Mouse (Mus musculus) yolk sac, embryonic 10.5 days (tissue): ENCODE measurements around the gene Tprn.
A peak's percentile ranks its signal among the peaks of the same experiment; 100 is the strongest.
"Not testable (repeated sequence)": the region's sequence is repeated elsewhere in the genome, so short reads cannot be mapped to it uniquely, and the experiment has no call there.

Experiments used
- DNase-seq: peaks from one replicate; pipeline ENCODE4 v3.0.0-alpha.2; 2017; ENCODE audit warnings: low spot score

Tprn gene

GRCm38 (mm10) chr2:25237522-25237921 is 24.9 kb upstream of the Tprn start:
- no peak for DNase-seq

GRCm38 (mm10) chr2:25238106-25238505 is 24.3 kb upstream of the Tprn start:
- no peak for DNase-seq

- DNase-seq, result no peak
These were observed 22.7 kb upstream of the Tprn start for GRCm38 (mm10) chr2:25239766-25240165.

GRCm38 (mm10) chr2:25240310-25240709 is 22.1 kb upstream of the Tprn start:
- no peak for DNase-seq

GRCm38 (mm10) chr2:25240723-25241437 is 21.5 kb upstream of the Tprn start:
- peak; percentile 89 for DNase-seq

- DNase-seq, result no peak
These were observed 21.0 kb upstream of the Tprn start for GRCm38 (mm10) chr2:25241438-25241775.

- DNase-seq, result no peak
These were observed 20.3 kb upstream of the Tprn start, which contains the start of the genes Rnf208 and Cysrt1 for GRCm38 (mm10) chr2:25242101-25242506. TSS of gene Rnf208 (plus strand) at chr2:25242255. TSS of gene Cysrt1 (minus strand) at chr2:25242452.

- DNase-seq, result no peak
These were observed 19.1 kb upstream of the Tprn start for GRCm38 (mm10) chr2:25243342-25243741.

- no peak for DNase-seq
These were observed 18.3 kb upstream of the Tprn start for GRCm38 (mm10) chr2:25244144-25244543.

GRCm38 (mm10) chr2:25246183-25247072 is 16.0 kb upstream of the Tprn start, which contains the start of gene AL732309.1:
TSS of gene AL732309.1 (minus strand) at chr2:25246863.
- no peak for DNase-seq

- no peak for DNase-seq
These were observed 10.1 kb upstream of the Tprn start for GRCm38 (mm10) chr2:25252331-25252730.

GRCm38 (mm10) chr2:25255284-25255779 is 7.1 kb upstream of the Tprn start, which contains the start of gene Tmem203:
TSS of gene Tmem203 (plus strand) at chr2:25255439.
- DNase-seq, result peak; percentile 92

GRCm38 (mm10) chr2:25256443-25257109 is 5.8 kb upstream of the Tprn start:
- not testable (repeated sequence) for DNase-seq

GRCm38 (mm10) chr2:25257250-25257649 is 5.2 kb upstream of the Tprn start:
- not testable (repeated sequence) for DNase-seq

- DNase-seq, result no peak
These were observed 3.5 kb upstream of the Tprn start for GRCm38 (mm10) chr2:25258887-25259286.

- peak; percentile 49 for DNase-seq
These were observed 548 bp upstream of the Tprn start for GRCm38 (mm10) chr2:25261870-25262269.

- DNase-seq, result no peak
These were observed 591 bp downstream of the Tprn start for GRCm38 (mm10) chr2:25262795-25263622.

- no peak for DNase-seq
These were observed 1.3 kb downstream of the Tprn start for GRCm38 (mm10) chr2:25263623-25264285.

GRCm38 (mm10) chr2:25264286-25264660 is 1.9 kb downstream of the Tprn start:
- no peak for DNase-seq

- DNase-seq, result no peak
These were observed 2.4 kb downstream of the Tprn start for GRCm38 (mm10) chr2:25264851-25265250.
